Mouse (Mus musculus): ENCODE measurements at regions not wholly inside any gene's neighbourhood (a gene's known extent, or its start where the extent isn't known, plus 50 kb on each side); places are given as distances from the start of the nearest gene placed in this dataset.
"Not testable (repeated sequence)": the region's sequence is repeated elsewhere in the genome, so short reads cannot be mapped to it uniquely, and the experiment has no call there.

DNA sequence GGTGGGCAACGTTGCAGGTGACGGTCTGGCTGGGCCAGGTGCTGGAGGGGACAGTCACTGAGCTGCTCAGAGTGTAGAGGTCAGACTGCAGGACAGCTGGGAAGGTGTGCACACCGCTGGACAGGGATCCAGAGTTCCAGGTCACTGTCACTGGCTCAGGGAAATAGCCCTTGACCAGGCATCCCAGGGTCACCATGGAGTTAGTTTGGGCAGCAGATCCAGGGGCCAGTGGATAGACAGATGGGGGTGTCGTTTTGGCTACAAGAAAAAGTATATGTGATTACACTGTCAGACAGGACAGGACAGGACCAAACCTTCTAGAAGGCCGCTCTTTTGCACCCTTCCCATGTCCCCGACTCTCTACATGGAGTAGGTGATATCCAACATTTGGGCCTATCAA lies 144.5 kb downstream of the Tmem121 start:
- H3K27ac ChIP-seq (ENCODE audit: insufficient read depth, low read depth, low read length) = no peak overlapping the region
- no peaks in the 10 kb centered on the region for H3K4me1 ChIP-seq (ENCODE audit: control insufficient read depth, insufficient read depth, low read length)
- no peak for TF ChIP-seq POLR2A (IDR thresholded peaks at IDR 0.05; ENCODE audit: borderline replicate concordance, low read depth, low read length)
- TF ChIP-seq CTCF (IDR thresholded peaks at IDR 0.05; ENCODE audit: low read depth, low read length) = no peak
- no peak overlapping the region for H3K4me3 ChIP-seq (ENCODE audit: insufficient read depth, low read length)

DNA sequence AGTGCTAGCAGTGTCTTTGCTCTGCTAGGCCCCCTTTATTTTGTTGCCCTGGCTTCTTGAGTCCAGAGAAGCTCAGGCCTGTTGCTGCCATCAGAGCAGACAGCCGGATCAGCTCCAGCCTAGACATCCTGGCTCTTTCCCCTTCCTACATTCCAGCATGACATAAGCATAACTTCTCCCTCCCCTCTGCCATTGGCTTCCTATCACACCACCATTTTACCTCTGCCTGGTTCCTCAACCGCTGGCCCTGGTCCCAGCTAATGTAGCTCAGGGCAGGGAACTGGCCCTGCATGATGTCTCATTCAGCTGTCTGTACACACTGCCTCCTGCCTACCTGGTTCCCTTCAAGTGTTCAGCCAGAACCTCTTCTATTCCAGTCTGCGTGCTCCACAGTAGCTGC lies 146.5 kb downstream of the Tmem121 start:
- no peaks in the 10 kb centered on the region for H3K4me1 ChIP-seq (ENCODE audit: control insufficient read depth, insufficient read depth, low read length)
- H3K4me3 ChIP-seq (ENCODE audit: insufficient read depth, low read length) = no peak overlapping the region
- no peak overlapping the region for H3K27ac ChIP-seq (ENCODE audit: insufficient read depth, low read depth, low read length)
- no peak for TF ChIP-seq POLR2A (IDR thresholded peaks at IDR 0.05; ENCODE audit: borderline replicate concordance, low read depth, low read length)
- TF ChIP-seq CTCF (IDR thresholded peaks at IDR 0.05; ENCODE audit: low read depth, low read length) = no peak

DNA sequence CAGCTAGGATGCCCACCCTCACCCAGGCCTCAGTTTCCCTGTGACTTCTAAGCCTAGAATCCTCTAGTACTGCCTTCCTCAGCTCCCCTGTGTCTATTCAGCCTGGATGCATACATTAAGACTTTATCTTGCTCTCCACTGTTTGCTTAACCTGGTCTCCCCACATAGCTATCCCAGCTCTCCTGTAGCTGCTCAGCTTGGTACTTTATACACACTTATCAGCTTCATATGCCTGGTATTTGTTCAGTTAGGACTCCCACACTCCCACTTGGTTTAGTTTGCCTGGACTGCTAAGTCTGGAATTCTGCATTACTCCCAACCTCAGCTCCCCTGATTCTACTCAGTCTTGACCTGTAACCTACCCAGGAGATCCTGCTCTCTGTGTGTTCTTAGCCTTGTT lies 147.7 kb downstream of the Tmem121 start:
- no peak for TF ChIP-seq POLR2A (IDR thresholded peaks at IDR 0.05; ENCODE audit: borderline replicate concordance, low read depth, low read length)
- TF ChIP-seq CTCF (IDR thresholded peaks at IDR 0.05; ENCODE audit: low read depth, low read length) = no peak
- no peaks in the 10 kb centered on the region for H3K4me1 ChIP-seq (ENCODE audit: control insufficient read depth, insufficient read depth, low read length)
- no peak overlapping the region for H3K27ac ChIP-seq (ENCODE audit: insufficient read depth, low read depth, low read length)
- H3K4me3 ChIP-seq (ENCODE audit: insufficient read depth, low read length) = no peak overlapping the region

DNA sequence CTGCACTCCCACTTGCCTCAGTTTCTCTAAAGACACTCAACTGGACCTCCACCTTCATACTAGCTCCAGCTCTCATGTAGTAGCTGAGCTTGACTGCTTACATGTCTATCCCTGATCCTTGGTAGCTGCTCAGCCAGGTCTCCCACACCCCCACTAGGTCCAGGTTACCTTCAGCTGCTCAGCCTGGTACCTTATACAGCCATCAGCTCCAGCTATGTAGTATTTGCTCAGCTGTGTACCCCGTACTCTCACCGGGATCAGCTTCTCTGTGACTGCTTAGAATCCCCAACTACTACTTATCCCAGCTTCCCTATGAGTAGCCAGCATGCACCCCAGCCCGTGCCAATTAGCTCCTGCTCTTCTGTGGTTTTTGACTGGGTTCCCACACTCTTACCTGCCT lies 148.1 kb downstream of the Tmem121 start:
- not testable (repeated sequence) for H3K4me1 ChIP-seq (ENCODE audit: control insufficient read depth, insufficient read depth, low read length); H3K27ac ChIP-seq (ENCODE audit: insufficient read depth, low read depth, low read length)

DNA sequence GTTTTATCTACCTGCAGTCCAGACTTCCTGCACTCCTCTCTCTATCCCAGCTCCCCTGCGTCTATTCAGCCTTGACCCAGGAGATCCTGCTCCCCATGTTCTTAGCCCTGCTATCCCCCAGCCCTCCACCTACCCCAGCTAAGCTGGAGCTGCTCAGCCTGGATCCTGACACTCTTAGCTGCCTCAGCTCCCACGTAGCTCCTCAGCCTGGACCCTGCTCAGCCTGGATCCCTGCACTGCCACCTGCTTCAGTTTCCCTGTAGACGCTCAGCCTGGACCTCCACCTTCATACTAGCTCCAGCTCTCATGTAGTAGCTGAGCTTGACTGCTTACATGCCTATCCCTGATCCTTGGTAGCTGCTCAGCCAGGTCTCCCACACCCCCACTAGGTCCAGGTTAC lies 151.5 kb downstream of the Tmem121 start:
- Histone ChIP-seq H3K4me1 (ENCODE audit: control insufficient read depth, insufficient read depth, low read length) (no peaks in the 10 kb centered on the region), H3K27ac (ENCODE audit: insufficient read depth, low read depth, low read length) (no peak overlapping the region), H3K4me3 (ENCODE audit: insufficient read depth, low read length) (no peak overlapping the region)
- no peak for TF ChIP-seq POLR2A (IDR thresholded peaks at IDR 0.05; ENCODE audit: borderline replicate concordance, low read depth, low read length)
- TF ChIP-seq CTCF (IDR thresholded peaks at IDR 0.05; ENCODE audit: low read depth, low read length) = no peak

More for the DNA sequence above, 148.1 kb downstream of the Tmem121 start:
- H3K4me3 ChIP-seq (ENCODE audit: insufficient read depth, low read length) = not testable (repeated sequence)

DNA sequence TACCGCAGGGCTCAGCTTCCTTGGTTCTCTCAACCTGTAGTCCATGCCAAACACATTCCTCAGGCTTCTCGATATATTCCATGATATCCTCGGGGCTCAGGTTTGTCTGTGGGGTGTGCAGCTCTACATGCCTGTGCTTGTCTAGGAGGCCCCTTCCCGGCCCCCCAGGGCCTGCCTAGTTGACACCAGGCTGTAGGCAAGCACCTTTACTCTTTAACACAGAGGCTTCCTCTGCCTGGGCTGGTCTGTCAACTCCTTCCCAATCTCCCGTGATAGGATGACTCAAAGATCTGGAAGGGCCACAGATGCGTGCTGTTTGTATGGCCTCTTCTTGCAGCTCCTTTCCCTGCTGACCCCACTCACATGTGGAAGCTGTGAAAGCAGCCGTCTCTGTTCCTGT lies 150.4 kb upstream of the Adam6b start:
- no peak for TF ChIP-seq CTCF (IDR thresholded peaks at IDR 0.05; ENCODE audit: low read depth, low read length)
- no peak for TF ChIP-seq POLR2A (IDR thresholded peaks at IDR 0.05; ENCODE audit: borderline replicate concordance, low read depth, low read length)
- no peaks in the 10 kb centered on the region for H3K4me1 ChIP-seq (ENCODE audit: control insufficient read depth, insufficient read depth, low read length)
- H3K4me3 ChIP-seq (ENCODE audit: insufficient read depth, low read length) = no peak overlapping the region
- H3K27ac ChIP-seq (ENCODE audit: insufficient read depth, low read depth, low read length) = no peak overlapping the region

DNA sequence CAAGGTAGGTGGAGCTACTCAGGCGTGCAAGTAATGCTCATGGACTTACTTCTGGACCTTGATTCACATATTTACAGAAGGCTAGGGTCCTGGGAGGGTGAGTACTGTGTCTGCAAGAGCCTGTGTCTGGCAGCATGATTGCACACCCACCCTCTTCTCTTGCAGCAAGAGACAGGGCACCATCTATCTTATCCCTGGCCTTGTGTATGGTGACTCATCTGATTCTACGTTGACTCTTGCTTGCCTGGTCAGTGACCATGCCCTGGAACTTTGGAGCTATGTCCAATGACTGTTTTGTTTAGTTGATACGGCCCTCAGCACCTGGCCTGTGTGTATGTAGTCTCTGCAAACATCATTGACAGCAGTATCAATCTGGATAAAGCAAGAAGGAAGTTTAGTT lies 148.3 kb upstream of the Adam6b start:
- H3K4me3 ChIP-seq (ENCODE audit: insufficient read depth, low read length) = no peak overlapping the region
- no peak for TF ChIP-seq POLR2A (IDR thresholded peaks at IDR 0.05; ENCODE audit: borderline replicate concordance, low read depth, low read length)
- H3K27ac ChIP-seq (ENCODE audit: insufficient read depth, low read depth, low read length) = no peak overlapping the region
- no peaks in the 10 kb centered on the region for H3K4me1 ChIP-seq (ENCODE audit: control insufficient read depth, insufficient read depth, low read length)

DNA sequence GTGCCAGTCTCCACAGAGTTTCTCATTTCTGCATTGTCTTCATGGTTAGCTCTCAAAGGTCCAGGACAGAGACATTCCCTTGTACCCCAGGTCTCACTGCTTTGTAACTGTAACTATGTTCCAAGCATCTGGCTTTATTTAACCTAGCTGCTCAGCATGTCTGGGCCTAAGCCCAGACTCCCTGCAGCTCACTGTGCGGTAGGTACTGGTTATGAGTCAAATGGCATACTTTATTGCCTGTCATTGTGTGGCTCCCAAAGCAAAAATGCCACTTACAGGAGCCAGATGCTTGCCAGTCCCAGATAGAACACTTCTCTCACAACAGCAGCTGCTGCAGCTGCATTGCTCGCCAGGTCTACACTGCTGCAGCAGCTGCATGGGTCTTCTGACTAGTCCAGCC lies 134.2 kb upstream of the Adam6b start:
- no peaks in the 10 kb centered on the region for H3K4me1 ChIP-seq (ENCODE audit: control insufficient read depth, insufficient read depth, low read length)
- TF ChIP-seq CTCF (IDR thresholded peaks at IDR 0.05; ENCODE audit: low read depth, low read length) (no peak), POLR2A (IDR thresholded peaks at IDR 0.05; ENCODE audit: borderline replicate concordance, low read depth, low read length) (no peak)
- H3K4me3 ChIP-seq (ENCODE audit: insufficient read depth, low read length) = no peak overlapping the region
- H3K27ac ChIP-seq (ENCODE audit: insufficient read depth, low read depth, low read length) = no peak overlapping the region

DNA sequence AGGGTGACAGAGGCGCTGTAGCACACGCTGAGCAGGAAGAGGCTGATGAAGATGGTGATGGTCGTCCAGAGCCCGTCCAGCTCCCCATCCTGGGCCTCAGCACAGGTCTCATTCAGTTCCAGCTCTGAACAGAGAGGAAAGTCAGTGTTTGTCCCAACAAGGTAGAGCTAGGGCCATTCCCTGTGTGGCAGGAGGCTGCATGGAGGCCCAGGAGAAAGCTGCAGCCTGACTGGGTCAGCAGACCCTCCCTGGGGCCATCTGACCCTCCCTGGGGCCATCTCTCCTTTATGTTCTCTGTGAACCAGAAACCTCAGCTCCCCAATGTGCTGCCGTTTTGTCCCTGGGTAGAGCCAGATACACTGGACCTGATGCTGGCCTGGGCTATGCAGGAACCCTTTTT lies 131.2 kb upstream of the Adam6b start:
- Histone ChIP-seq H3K4me3 (ENCODE audit: insufficient read depth, low read length) (no peak overlapping the region), H3K27ac (ENCODE audit: insufficient read depth, low read depth, low read length) (no peak overlapping the region), H3K4me1 (ENCODE audit: control insufficient read depth, insufficient read depth, low read length) (no peaks in the 10 kb centered on the region)
- TF ChIP-seq POLR2A (IDR thresholded peaks at IDR 0.05; ENCODE audit: borderline replicate concordance, low read depth, low read length) = no peak
- no peak for TF ChIP-seq CTCF (IDR thresholded peaks at IDR 0.05; ENCODE audit: low read depth, low read length)

DNA sequence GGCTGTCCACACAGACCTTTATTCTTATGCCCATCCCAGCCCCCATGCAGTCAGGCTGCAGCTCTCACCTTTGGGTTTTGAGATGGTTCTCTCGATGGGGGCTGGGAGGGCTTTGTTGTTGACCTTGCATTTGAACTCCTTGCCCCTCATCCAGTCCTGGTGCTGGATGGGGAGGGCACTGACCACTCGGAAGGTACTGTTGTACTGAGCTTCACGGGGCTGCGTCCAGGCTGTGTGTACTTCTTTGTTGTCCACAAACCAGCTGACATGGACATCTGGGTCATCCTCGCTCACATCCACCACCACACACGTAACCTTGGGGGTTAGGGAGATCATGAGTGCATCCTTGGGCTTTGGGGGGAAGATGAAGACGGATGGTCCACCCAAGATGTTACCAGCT lies 129.3 kb upstream of the Adam6b start:
- H3K4me3 ChIP-seq (ENCODE audit: insufficient read depth, low read length) = no peak overlapping the region
- no peak overlapping the region for H3K27ac ChIP-seq (ENCODE audit: insufficient read depth, low read depth, low read length)
- no peak for TF ChIP-seq CTCF (IDR thresholded peaks at IDR 0.05; ENCODE audit: low read depth, low read length)
- no peak for TF ChIP-seq POLR2A (IDR thresholded peaks at IDR 0.05; ENCODE audit: borderline replicate concordance, low read depth, low read length)
- no peaks in the 10 kb centered on the region for H3K4me1 ChIP-seq (ENCODE audit: control insufficient read depth, insufficient read depth, low read length)

DNA sequence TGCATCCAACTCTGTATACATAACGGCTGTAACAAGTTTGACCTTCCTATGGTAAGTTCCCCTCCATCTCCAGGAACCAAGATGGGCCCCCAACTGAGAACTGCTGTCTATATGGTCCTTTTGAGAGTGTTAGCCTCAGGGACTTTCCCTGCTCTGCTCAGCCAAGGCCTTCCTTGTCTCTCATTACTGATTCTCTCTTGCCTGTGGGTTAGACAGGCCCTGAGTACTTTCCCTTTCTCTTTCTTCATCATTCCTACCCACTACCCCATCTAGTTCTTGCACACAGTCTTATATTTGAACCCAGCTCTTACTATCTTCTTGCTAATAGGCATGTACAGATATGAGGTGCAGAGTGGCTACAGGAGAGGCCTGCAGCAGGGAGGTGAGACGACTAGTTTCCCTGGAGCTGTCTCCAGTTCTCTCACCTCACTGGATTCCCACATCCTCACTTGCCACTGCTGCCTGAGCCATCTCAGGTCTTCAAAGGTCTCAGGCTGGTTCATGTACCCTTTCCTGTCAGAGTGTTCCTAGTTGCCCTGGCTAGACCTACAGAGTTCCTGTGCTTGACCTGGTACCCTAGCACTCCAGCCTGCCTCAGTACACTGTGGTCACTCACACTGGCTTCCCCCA lies 126.8 kb upstream of the Adam6b start:
- H3K4me1 ChIP-seq (ENCODE audit: control insufficient read depth, insufficient read depth, low read length) = no peaks in the 10 kb centered on the region
- H3K4me3 ChIP-seq (ENCODE audit: insufficient read depth, low read length) = no peak overlapping the region
- TF ChIP-seq CTCF (IDR thresholded peaks at IDR 0.05; ENCODE audit: low read depth, low read length) (no peak), POLR2A (IDR thresholded peaks at IDR 0.05; ENCODE audit: borderline replicate concordance, low read depth, low read length) (no peak)
- H3K27ac ChIP-seq (ENCODE audit: insufficient read depth, low read depth, low read length) = no peak overlapping the region

Data from bone marrow macrophage, adult 2 months (primary cell).